Mouse (Mus musculus) adipocyte (in vitro differentiated cells): ENCODE measurements around the gene Dscam.

Experiments used
- DNase-seq: peaks from one replicate; pipeline ENCODE4 v3.0.0-alpha.2; 2016; ENCODE audit warnings: low spot score

Dscam gene

DNA sequence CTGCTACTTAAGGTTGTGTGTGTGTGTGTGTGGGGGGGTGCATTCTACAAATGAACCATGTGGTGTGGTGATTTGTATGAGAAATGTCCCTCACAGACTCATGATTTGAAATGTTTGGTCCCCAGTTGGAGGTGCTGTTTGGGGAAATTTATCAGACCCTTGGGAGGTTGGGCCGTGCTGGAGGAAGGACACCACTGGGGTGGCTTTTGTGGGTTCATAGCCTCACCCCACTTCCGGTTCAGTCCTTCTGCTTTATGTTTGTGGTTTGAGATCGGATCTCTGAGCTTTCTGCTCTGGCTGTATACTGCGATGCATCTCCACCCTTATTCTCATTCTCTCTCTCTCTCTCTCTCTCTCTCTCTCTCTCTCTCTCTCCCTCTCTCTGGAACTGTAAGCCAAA, 516.5 kb downstream of the Dscam start:
- DNase-seq, result no peak

DNA sequence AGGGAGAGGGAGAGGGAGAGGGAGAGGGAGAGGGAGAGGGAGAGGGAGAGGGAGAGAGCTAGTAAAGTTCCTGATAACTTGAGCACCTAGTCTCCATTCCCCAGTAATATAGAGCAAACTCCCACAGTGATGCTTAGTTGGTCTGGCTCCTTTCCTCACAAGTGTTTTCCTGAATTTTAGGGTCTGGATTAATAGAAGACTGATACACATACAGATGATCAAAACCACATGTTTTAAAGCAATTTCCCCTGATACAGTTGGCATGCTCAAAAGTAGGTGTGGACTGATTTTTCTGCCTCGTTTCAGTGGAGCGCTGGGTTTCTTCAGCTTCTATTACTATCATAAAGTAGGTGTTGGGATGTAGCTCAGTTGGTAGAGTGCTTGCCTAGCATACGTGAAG, 519.1 kb downstream of the Dscam start:
- no peak for DNase-seq

- no peak for DNase-seq
These were observed 530.5 kb downstream of the Dscam start for GRCm38 (mm10) chr16:96640101-96640500.

DNA sequence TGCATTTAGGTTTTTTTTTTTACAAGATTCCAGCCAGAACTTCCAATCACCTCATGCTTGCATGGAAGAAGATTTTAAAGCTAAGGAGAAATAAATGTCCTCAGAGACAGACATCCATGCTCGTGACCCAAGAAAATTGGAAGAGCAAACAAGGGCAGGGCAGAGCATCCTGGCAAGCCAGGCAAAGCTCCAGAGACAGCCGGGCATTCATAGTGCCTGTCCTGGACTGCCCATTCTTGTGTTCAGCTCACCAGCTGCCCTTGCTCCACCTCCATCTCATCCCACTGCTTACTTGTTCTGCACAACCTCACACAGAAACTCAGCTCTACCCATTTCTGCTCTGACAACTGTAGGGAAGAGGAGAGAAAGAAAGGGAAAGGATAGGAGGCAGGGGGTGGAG, 534.6 kb downstream of the Dscam start:
- DNase-seq, result no peak

DNA sequence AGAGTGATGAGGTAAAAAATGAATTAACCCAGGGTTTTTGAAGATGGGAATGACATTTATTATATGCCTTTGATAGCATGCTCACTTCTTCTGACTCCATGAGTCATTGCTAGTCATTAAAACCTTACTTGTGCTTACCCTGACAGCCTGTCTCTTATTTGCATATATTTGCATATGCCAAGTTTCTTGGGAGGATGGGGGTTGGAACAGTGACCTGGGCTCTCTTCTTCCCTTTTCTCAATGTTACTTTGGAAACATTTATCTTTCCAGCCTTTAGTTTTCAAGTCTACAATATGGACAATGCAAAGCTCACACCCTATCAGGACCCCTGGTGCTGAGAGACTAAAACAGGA, 535.8 kb downstream of the Dscam start:
- no peak for DNase-seq

DNA sequence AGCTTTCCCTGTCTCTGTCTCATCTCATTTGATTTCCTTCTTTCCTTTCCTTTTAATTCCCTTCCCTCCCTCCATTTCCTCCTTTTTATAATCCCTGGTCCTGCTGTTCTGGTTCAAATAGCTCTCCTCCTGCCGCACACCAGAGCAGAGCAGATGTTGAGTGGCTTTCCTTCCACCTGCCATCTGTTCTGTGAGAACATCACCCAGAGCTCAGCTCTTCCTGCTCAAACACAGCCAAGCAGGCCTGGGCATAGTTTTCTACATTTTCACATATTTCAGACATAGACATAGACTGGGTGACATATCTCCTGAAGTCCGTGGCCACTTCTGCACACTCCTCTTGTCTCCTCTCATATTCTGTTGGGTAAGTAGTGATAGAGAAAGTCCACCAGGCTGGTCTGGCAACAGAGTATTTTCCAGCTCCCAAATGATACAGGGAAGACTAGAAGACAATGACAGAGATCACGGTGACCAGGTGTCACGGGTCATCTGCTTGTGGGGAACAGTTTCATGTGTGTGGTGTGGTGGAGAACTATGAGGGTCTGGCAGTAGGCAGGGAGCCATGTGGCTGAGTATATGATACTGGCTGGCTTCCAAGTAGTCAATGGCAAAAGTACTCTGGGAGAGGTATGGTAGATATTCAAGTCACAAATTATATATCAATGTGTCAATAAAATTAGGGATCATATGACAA, 536.3 kb downstream of the Dscam start:
- DNase-seq, result no peak

DNA sequence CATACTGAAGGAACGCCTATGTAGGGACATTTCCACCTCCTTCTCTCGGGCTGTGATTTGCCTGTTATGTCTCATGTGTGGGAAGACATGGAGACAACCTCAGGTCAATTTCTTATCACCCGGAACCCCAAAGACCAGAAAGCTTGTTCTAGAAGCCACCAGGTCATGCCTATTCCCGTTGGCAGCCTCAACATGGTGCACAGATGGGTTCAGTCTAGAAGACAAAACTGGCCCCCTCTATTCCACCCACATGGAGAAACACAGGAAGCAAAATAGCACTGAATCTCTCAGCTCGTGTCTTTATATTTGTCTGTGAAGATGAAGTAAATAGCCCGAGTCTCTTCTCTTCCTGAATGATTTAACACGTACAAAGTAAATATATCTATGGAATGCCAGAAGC, 540.3 kb downstream of the Dscam start:
- DNase-seq, result no peak

DNA sequence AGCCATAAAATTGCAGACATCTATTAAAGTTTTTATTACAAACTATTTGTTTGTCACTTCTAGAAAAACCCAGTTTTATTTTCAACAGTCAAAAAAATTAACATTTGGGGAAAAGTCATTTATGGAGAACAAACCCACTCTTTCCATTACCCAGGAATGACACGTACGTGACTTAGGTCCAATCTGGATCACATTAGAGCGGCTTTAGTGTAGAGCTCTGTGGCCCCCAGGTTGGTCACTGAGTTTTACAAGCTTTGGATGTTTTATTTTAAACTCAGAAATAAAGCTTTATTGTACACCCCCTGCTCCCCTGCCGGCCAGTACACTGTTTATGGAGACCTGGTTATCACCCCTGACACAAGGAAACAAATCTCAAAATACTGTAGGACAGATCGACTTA, 540.9 kb downstream of the Dscam start:
- no peak for DNase-seq

GRCm38 (mm10) chr16:96625468-96625867, 545.1 kb downstream of the Dscam start:
- DNase-seq, result no peak

DNA sequence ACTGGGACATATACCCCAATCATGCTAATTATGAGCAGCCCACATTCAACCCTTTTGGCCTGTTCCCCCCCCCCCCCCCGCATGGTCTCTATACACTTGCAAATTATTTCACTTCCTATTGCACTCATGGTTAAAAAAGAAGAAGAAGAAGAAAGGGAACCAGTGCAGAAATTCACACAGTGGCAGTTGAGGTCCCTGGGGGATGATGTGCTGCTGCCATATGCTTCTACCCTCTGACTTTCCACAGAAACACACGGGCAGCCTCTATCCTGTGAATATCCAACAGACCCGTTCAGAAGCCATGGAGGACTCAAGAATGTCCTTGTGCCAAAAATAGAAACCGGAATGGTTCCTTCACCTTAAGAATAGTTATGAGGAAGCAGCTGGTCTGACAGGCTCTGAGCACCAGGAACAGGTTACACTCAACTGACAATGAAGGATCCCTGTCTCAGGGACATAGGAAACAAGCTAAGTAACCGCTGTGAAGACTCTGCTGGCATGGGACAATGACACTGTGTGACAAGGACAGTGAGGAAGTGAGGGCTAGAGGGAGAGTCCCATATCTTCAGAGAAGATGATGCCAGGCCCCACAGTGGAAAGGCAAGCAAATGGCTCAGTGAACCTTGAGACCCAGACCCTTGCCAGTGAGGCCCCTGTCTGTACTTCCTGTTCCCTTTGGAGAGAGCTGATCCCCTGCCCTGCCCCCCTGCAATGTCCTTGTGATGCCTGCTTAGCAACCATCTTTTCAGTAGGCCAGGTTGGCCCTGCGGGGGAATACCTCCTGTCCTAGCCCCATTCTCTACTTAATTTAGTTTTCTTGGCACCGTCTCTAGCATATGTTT, 545.8 kb downstream of the Dscam start:
- no peak for DNase-seq

DNA sequence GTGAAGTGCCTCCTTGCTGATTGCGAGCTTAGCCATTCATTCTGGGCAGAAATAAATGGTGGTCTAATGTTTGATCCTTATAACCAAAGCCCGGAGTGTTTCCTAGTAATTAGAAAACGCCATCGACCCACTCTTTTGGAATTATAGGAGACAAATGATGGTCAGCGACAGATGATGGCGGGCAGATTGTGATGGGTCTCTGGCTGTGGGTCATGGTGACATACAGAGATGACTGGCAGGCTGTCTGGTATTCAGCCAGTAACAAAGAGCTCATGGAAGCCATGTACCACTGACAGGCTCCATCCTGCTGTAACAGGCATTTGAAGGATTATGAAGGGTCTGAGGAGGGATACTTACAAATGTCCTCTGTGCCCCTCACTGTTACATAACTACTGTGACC, 549.7 kb downstream of the Dscam start:
- DNase-seq, result no peak

- no peak for DNase-seq
These were observed 550.1 kb downstream of the Dscam start for GRCm38 (mm10) chr16:96620402-96620801.

- DNase-seq, result no peak
These were observed 552.8 kb downstream of the Dscam start for GRCm38 (mm10) chr16:96617772-96618171.

- no peak for DNase-seq
These were observed 557.3 kb downstream of the Dscam start for GRCm38 (mm10) chr16:96613275-96613674.

GRCm38 (mm10) chr16:96610806-96611205, 559.7 kb downstream of the Dscam start:
- no peak for DNase-seq

GRCm38 (mm10) chr16:96602206-96602605, 568.3 kb downstream of the Dscam start:
- no peak for DNase-seq

GRCm38 (mm10) chr16:96600791-96601190, 569.8 kb downstream of the Dscam start:
- DNase-seq, result no peak

DNA sequence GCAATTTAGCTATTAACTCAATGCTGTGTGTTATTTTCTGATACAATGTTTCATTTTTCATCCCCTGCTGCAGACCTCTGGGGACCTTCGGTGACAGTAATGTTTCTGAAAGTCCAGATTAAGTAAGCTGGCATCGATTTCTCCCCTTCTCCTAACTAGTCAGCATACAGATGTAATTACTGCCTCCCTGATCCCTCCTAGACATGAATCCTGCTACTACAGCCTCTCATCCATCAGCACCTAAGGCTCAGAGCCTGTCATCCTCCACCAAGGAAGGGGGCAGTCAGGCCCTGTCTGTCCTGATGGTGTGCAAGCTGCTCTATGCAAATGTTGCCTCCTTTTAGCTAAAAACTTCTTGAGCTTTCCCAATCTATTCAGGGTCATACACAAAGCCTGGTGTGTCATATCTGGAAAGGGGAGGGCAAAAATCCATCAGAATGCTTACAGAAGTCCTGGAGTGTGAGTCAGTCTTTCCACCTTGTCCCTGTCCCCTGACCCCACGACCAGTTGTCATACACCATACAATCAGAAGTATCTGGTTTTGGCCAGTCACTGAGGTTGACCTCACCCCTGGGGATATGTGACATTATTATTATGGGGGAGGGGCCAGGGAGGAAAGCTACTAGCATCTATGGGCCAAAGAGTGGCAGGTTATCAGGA, 571.0 kb downstream of the Dscam start:
- no peak for DNase-seq

DNA sequence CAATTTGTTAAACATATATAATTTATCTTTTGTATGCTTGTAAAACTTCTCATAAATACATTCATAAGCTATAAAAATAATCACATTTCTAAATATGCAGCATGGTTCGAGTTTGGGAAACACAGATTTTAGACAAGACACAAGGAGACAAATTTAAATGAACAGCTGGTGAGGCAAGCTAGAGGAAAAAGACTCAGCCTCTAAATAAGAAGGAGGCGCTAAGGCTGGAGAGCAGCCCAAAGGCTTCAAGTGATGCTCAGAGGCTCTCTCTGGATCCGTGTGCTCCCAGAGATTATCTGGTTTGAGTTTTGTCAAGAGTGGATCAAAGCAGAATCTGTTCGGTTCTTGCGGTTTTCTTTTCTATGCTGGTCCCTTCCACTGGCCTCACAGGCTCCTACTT, 594.7 kb downstream of the Dscam start:
- no peak for DNase-seq

- no peak for DNase-seq
These were observed 603.1 kb downstream of the Dscam start for GRCm38 (mm10) chr16:96567428-96567827.

DNA sequence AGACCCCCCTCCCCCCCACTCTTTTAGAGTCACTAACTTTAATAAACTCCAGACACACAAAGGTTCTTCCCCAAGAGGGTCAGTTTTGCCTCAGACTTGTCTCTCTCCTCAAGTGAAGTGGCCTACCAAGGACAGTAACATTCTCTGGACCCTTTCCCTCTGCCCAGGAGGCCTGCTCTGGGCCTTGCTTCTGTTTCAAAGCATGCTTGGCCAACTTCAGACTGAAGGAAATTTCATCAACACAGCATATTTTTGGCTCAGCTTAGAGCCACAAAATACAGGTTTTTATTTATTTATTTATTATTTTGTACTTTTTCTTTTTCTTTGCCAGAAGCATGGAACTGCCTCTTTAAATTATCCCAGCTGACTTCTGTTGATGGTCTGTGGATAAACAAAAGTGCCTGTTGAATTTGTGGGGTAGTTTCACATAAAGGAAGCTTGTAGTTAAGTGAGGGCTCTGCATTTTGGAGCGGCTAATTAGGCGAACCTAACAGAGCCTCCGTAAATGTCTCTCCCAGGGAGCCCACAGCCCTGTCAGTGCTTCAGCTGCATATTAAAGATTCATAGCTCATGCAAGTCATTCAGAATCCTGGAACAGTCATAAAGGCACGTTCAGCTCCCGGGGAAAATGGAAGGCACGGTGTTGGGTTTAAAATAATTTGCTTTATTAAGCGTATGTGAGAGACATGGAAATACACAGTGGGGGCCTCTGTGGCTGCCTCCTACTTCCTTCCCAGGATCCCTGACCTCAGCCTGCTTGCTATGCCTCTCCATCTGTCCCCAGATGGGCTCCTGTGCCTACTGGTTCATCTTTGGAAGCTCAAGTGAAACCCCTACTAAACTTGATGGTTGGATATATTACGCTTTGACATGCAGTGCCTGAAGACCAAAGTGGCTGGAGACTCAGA, 606.9 kb downstream of the Dscam start:
- DNase-seq, result no peak

DNA sequence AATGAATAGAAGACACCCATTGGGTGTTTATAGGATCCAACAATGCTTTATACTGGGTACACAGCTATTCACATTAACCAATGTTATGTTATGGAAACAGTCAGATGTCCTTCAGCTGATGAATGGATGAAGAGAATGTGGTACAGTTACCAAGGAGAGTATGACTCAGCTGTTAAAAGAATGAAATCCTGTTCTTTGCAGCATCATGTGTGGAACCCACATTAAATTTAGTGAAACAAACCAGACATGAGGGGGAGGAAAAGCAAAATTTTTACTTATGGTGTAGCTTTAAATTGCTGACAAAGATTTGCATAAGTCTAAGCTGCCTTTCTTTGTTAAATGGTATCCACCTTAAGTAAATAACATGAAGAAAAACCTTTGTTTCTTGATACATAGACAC, 610.8 kb downstream of the Dscam start:
- no peak for DNase-seq
